Mouse (Mus musculus): Measurements from ENCODE around the gene Spdya.

GRCm38 (mm10) chr17:71616319-71617032 lies 64.6 kb downstream of the Spdya start:
- TF ChIP-seq CTCF (IDR thresholded peaks at IDR 0.05; ENCODE audit: low read depth) = no peak
- TF ChIP-seq EP300 (optimal IDR thresholded peaks at IDR 0.05) = no peak

Measured in stomach, postnatal 0 days (tissue).